Mouse (Mus musculus) liver, embryonic 11.5 days (tissue): Measurements from ENCODE around the gene Sprr2a1. TPM values are rescaled to one million over a fixed set of nuclear protein-coding genes. Genes with fewer than 3 reads are reported as not detected.
"Not testable (repeated sequence)": the region's sequence is repeated elsewhere in the genome, so short reads cannot be mapped to it uniquely, and the experiment has no call there.

Source experiments
- ATAC-seq: fragments of 200-750 bp; cut with Nextera tagmentation; replicated peaks from 2 replicates; pipeline ENCODE4 v1.8.0; 2017; ENCODE audit warnings: moderate number of reproducible peaks, mild to moderate bottlenecking, moderate TSS enrichment, moderate library complexity; ENCODE audit not compliant: low FRiP score
- DNase-seq: peaks from one replicate; pipeline ENCODE4 v3.0.0-alpha.2; 2017; ENCODE audit warnings: low spot score
- H3K27ac ChIP-seq: fragments of 300-500 bp; sonication (generic); 2 replicates; pipeline ENCODE4 v1.5.1; 2014; ENCODE audit warnings: mild to moderate bottlenecking, low read depth, low read length, control low read depth
- H3K27me3 ChIP-seq: fragments of 300-500 bp; sonication (generic); replicated peaks from 2 replicates; pipeline ENCODE4 v1.6.1; 2014; ENCODE audit warnings: low read length, mixed read lengths; ENCODE audit not compliant: control insufficient read depth, insufficient read depth
- H3K36me3 ChIP-seq: fragments of 300-500 bp; sonication (generic); 2 replicates; pipeline ENCODE4 v1.6.1; 2014; ENCODE audit warnings: mild to moderate bottlenecking, low read length, moderate library complexity, mixed read lengths; ENCODE audit not compliant: control insufficient read depth, insufficient read depth
- H3K4me1 ChIP-seq: fragments of 300-500 bp; sonication (generic); replicated peaks from 2 replicates; pipeline ENCODE4 v1.6.1; 2014; ENCODE audit warnings: low read length, mixed read lengths; ENCODE audit not compliant: control insufficient read depth, insufficient read depth
- H3K4me2 ChIP-seq: fragments of 300-500 bp; sonication (generic); 2 replicates; pipeline ENCODE4 v1.6.1; 2014; ENCODE audit warnings: mild to moderate bottlenecking, control low read depth, moderate library complexity
- H3K4me3 ChIP-seq: fragments of 300-500 bp; sonication (generic); 2 replicates; pipeline ENCODE4 v1.5.1; 2014; ENCODE audit warnings: low read depth, low read length, control low read depth
- H3K9ac ChIP-seq: fragments of 300-500 bp; sonication (generic); 2 replicates; pipeline ENCODE4 v1.6.1; 2014; ENCODE audit warnings: low read depth, low read length, control low read depth
- H3K9me3 ChIP-seq: fragments of 300-500 bp; sonication (generic); 2 replicates; pipeline ENCODE4 v1.6.1; 2016; ENCODE audit warnings: low read length, inconsistent platforms, mixed read lengths; ENCODE audit not compliant: control insufficient read depth
- WGBS: fragments of 180-500 bp; shearing (Covaris S2); extraction: QIAGEN DNeasy Blood & Tissue Kit; methylation state at CpG from one replicate; pipeline ENCODE4 v1.1.7; 2014; 5-methylcytosine and 5-hydroxymethylcytosine counted together
- polyA plus RNA-seq: library from polyadenylated mRNA; unstranded; fragments of >200 nt; fragmentation: Nextera tagmentation; extraction: Ambion mirVana; gene quantifications from 2 replicates; pipeline ENCODE4 v1.2.1, GENCODE M21; 2014

The Sprr2a1 gene
- polyA plus RNA-seq, 1 experiment from 2014 or later = not detected

- H3K9ac ChIP-seq, H3K27ac ChIP-seq, H3K4me2 ChIP-seq, H3K36me3 ChIP-seq, DNase-seq, H3K27me3 ChIP-seq, H3K4me3 ChIP-seq, ATAC-seq, H3K4me1 ChIP-seq, H3K9me3 ChIP-seq: not testable (repeated sequence)
- WGBS = 60% methylated on average over 3 of the region's 3 CpGs
Observed at GRCm38 (mm10) chr3:92227410-92227809, 11.8 kb downstream of the Sprr2a1 start.

DNA sequence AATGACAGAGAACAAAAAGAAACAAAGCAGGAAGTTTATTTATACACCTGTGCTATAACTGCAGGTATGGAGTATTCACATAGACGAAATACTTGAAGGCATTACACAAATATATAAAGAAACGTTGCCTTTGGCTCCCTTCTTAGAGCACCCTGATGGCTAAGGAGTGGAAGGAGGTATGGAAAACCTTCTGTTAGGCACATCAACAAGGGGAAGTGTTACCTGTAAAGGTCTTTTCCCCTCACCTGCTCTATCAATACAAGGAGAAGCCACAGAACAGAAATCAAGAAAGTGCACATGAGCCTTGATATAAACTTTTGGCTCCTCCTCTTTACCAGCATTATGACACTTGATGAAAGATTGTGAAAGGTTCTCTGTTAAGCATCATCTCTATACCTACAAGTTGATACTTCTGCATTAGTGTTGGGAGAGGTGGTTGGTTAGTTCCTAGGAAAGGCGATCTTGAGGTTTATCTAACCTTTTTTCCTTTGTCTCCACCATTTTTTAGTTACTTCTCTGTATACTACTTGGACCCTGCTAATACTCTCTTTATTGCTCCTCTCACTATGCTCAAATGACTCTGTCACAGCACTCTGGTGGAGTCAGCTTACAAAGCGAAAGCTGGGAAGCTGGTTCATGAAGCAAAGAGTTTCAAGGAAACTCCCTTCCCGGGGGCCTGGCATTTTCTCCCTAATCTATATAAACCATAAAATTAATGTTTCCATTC is 21.0 kb downstream of the Sprr2a1 start:
- H3K4me1 ChIP-seq, DNase-seq, H3K27ac ChIP-seq, H3K4me2 ChIP-seq, H3K27me3 ChIP-seq, H3K36me3 ChIP-seq, H3K9ac ChIP-seq, H3K9me3 ChIP-seq, H3K4me3 ChIP-seq: not testable (repeated sequence)
- WGBS = no CpG with 5 or more reads among the region's 5 CpGs
- ATAC-seq = peak; percentile 38; the same call in 1 of the 2 replicates

GRCm38 (mm10) chr3:92238736-92239135 is 23.1 kb downstream of the Sprr2a1 start:
- ATAC-seq, H3K9me3 ChIP-seq: not testable (repeated sequence)

DNA sequence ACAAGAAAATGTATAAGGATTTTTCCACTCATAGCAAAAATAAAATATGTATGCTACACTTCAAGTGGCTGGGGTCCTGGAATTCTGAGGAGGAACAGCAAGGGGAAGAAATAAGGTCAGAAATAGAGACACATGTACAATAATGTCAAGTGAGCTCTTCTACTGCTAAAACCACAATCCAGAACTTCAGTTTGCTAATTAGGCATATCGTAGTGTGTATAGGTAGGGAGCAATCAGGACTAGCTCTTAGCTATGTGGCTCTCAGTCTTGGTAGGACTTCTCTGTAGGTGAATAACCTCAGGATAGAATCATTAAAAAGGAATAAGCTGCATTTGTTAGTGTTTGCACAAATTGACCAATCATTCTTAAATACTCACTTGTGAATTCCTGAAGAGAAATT is 23.6 kb downstream of the Sprr2a1 start:
- no CpG with 5 or more reads among the region's 1 CpGs for WGBS
- not testable (repeated sequence) for ATAC-seq, H3K27ac ChIP-seq, H3K4me1 ChIP-seq, DNase-seq, H3K4me2 ChIP-seq, H3K27me3 ChIP-seq, H3K4me3 ChIP-seq, H3K9ac ChIP-seq, H3K36me3 ChIP-seq, H3K9me3 ChIP-seq

More at GRCm38 (mm10) chr3:92238736-92239135, 23.1 kb downstream of the Sprr2a1 start:
- H3K36me3 ChIP-seq, H3K9ac ChIP-seq, H3K27ac ChIP-seq, H3K4me3 ChIP-seq, H3K4me1 ChIP-seq, H3K4me2 ChIP-seq, DNase-seq, H3K27me3 ChIP-seq: not testable (repeated sequence)

- H3K4me2 ChIP-seq, ATAC-seq, H3K27me3 ChIP-seq, DNase-seq, H3K27ac ChIP-seq, H3K9me3 ChIP-seq, H3K36me3 ChIP-seq, H3K4me3 ChIP-seq, H3K9ac ChIP-seq, H3K4me1 ChIP-seq: not testable (repeated sequence)
Observed at GRCm38 (mm10) chr3:92244833-92245232, 29.2 kb downstream of the Sprr2a1 start.

- ATAC-seq = peak; percentile 32
- H3K27ac ChIP-seq, H3K4me1 ChIP-seq, H3K9ac ChIP-seq, H3K27me3 ChIP-seq, H3K4me2 ChIP-seq, DNase-seq, H3K36me3 ChIP-seq, H3K9me3 ChIP-seq, H3K4me3 ChIP-seq: not testable (repeated sequence)
- WGBS = no CpG with 5 or more reads among the region's 10 CpGs
Observed at GRCm38 (mm10) chr3:92246245-92246644, 30.6 kb downstream of the Sprr2a1 start.

DNA sequence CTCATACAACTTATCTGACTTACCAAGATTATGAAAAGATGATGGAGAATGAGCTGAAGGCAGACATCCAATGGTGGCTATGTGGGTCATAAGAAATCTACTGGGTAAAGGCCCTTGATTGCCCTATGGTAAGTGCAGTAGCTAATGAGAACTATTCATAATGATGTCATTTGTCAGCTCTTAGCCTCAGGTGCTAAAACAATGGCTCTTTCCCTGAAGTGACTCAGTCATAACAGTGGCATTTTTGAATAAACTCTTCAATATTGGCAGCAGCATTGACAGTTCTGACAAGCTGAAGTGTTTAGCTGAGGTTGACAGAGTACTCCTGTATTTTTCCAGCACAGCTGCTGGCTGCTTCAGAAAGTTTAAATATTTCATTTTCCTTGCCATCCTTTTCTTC is 32.9 kb downstream of the Sprr2a1 start:
- H3K9me3 ChIP-seq, H3K4me2 ChIP-seq, DNase-seq, H3K27me3 ChIP-seq, H3K36me3 ChIP-seq, H3K9ac ChIP-seq, H3K4me1 ChIP-seq, H3K4me3 ChIP-seq, ATAC-seq, H3K27ac ChIP-seq: not testable (repeated sequence)

DNA sequence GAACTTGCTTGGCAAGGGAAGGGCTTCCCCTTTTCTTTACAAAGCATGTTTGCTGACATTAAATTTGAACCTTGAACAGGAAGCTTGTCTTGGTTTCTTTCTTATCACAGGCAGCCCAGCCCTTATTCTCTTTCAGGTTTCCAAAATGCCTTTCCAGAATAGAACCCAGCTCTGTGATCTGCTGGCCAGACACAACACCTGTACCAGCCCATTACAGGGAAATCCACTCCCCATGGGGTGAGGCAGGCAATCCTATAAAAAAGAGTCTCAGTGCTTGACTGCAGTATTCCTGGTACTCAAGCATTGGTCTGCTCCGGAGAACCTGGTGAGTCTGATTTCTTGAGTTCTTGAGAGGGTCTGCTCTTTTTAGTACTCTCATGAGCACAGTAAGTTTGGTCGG is 34.9 kb downstream of the Sprr2a1 start:
- not testable (repeated sequence) for H3K9ac ChIP-seq, H3K4me3 ChIP-seq, H3K27me3 ChIP-seq, ATAC-seq, H3K9me3 ChIP-seq, H3K4me1 ChIP-seq, DNase-seq, H3K36me3 ChIP-seq, H3K4me2 ChIP-seq, H3K27ac ChIP-seq
- 86% methylated on average over 1 of the region's 2 CpGs for WGBS

GRCm38 (mm10) chr3:92253860-92254259 is 38.3 kb downstream of the Sprr2a1 start:
- DNase-seq, H3K36me3 ChIP-seq, H3K4me3 ChIP-seq, H3K27ac ChIP-seq, H3K9ac ChIP-seq, H3K9me3 ChIP-seq, H3K4me2 ChIP-seq, H3K4me1 ChIP-seq, H3K27me3 ChIP-seq: not testable (repeated sequence)
- 0 out of 2 replicates have a peak, but pooled peaks have one; percentile 59 for ATAC-seq
- no CpG with 5 or more reads among the region's 8 CpGs for WGBS
